Mouse (Mus musculus) forebrain, embryonic 11.5 days (tissue): ENCODE measurements around the gene Gbp10. TPM values are rescaled to one million over a fixed set of nuclear protein-coding genes. Genes with fewer than 3 reads are reported as not detected.
A peak's percentile ranks its signal among the peaks of the same experiment; 100 is the strongest.
"Not testable (repeated sequence)": the region's sequence is repeated elsewhere in the genome, so short reads cannot be mapped to it uniquely, and the experiment has no call there.

ENCODE experiments used
- ATAC-seq: fragments of 200-750 bp; cut with Nextera tagmentation; replicated peaks from 2 replicates; pipeline ENCODE4 v1.8.0; 2017; ENCODE audit warnings: moderate TSS enrichment; ENCODE audit not compliant: low FRiP score
- DNase-seq: peaks from one replicate; pipeline ENCODE4 v3.0.0-alpha.2; 2017; ENCODE audit warnings: low spot score
- H3K27ac ChIP-seq: fragments of 300-500 bp; sonication (generic); 2 replicates; pipeline ENCODE4 v1.5.1; 2014; ENCODE audit warnings: low read depth, low read length
- H3K27me3 ChIP-seq: fragments of 300-500 bp; sonication (generic); 2 replicates; pipeline ENCODE4 v1.6.1; 2014; ENCODE audit warnings: mild to moderate bottlenecking, low read length, mixed read lengths; ENCODE audit not compliant: control insufficient read depth, insufficient read depth
- H3K36me3 ChIP-seq: fragments of 300-500 bp; sonication (generic); 2 replicates; pipeline ENCODE4 v1.6.1; 2014; ENCODE audit warnings: mild to moderate bottlenecking, low read length, moderate library complexity, mixed read lengths; ENCODE audit not compliant: control insufficient read depth, insufficient read depth
- H3K4me1 ChIP-seq: fragments of 300-500 bp; sonication (generic); replicated peaks from 2 replicates; pipeline ENCODE4 v1.6.1; 2014; ENCODE audit warnings: low read length, mixed read lengths; ENCODE audit not compliant: control insufficient read depth, insufficient read depth
- H3K4me2 ChIP-seq: fragments of 300-500 bp; sonication (generic); 2 replicates; pipeline ENCODE4 v1.6.1; 2014; ENCODE audit warnings: low read depth, mild to moderate bottlenecking, low read length, moderate library complexity, mixed read lengths; ENCODE audit not compliant: severe bottlenecking
- H3K4me3 ChIP-seq: fragments of 300-500 bp; sonication (generic); 2 replicates; pipeline ENCODE4 v1.5.1; 2014; ENCODE audit warnings: low read depth, low read length
- H3K9ac ChIP-seq: fragments of 300-500 bp; sonication (generic); 2 replicates; pipeline ENCODE4 v1.6.1; 2014; ENCODE audit warnings: low read length
- H3K9me3 ChIP-seq: fragments of 300-500 bp; sonication (generic); 2 replicates; pipeline ENCODE4 v1.6.1; 2016; ENCODE audit warnings: low read length, mixed read lengths; ENCODE audit not compliant: control insufficient read depth
- WGBS: fragments of 180-500 bp; shearing (Covaris S2); extraction: QIAGEN DNeasy Blood & Tissue Kit; methylation state at CpG from one replicate; pipeline ENCODE4 v1.1.7; 2014; 5-methylcytosine and 5-hydroxymethylcytosine counted together
- polyA plus RNA-seq: library from polyadenylated mRNA; unstranded; fragments of >200 nt; fragmentation: Nextera tagmentation; extraction: Ambion mirVana; gene quantifications from 2 replicates; pipeline ENCODE4 v1.2.1, GENCODE M21; 2014

Gene Gbp10
- polyA plus RNA-seq, 1 experiment from 2014 or later: not detected

DNA sequence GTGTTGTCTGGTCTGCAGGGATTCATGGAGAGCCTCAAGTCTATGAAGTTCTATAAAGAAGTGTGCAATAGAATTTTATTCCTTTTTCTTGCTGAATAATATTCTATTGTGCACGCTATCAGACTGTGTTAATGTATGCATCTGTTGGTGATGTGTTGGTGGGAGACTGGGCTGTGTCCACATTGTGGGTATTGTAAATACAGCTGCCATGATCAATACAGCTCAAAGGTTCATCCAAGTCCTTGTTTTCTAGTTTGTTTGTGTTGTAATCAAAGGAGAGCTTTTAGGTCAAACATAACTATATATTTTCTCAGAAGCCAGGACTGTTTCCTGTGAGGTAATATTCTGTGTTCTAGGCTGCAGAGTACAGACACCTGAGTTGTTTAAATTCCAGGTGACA lies 40.2 kb downstream of the Gbp10 start:
- H3K27ac ChIP-seq, H3K9me3 ChIP-seq, ATAC-seq, H3K9ac ChIP-seq, H3K4me1 ChIP-seq, H3K4me3 ChIP-seq, H3K36me3 ChIP-seq, H3K4me2 ChIP-seq, H3K27me3 ChIP-seq, DNase-seq: not testable (repeated sequence)
- 95% methylated on average over 1 of the region's 1 CpGs for WGBS

DNA sequence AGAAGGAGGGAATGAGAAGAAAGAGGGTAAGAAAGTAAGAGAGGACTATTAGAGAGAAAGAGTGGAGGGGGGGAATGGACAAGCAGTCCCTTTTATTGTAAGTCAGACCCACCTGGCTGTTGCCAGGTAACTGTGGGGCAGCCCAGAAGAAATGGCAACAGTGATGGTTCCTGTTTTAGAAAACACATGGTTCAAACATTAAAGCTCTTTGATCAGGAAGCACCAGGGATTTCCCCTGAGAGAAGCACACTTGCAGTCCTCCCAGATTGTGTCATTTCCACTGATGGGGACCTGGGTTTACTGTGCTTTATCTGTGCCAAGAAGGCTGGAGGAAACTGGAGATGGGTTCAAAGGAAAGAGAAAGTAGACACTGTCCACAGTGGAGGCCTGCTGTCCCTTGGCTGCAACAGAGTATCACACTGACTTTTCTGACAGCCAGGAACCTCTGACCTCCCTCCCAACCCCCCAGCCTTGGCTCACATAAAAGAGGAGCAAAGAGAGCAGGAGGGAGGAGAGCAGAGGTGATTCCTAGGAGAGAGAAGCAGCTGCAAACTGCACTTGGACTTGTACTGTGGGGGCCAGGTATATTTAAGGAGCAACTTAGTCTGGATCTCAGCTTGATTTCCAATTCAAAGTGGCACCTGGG lies 41.3 kb downstream of the Gbp10 start:
- DNase-seq, H3K4me3 ChIP-seq, H3K9ac ChIP-seq, H3K27ac ChIP-seq, H3K4me2 ChIP-seq, ATAC-seq, H3K9me3 ChIP-seq, H3K27me3 ChIP-seq, H3K4me1 ChIP-seq, H3K36me3 ChIP-seq: not testable (repeated sequence)

- not testable (repeated sequence) for H3K4me2 ChIP-seq, H3K4me1 ChIP-seq, H3K27me3 ChIP-seq, H3K4me3 ChIP-seq, H3K27ac ChIP-seq, H3K9me3 ChIP-seq, H3K9ac ChIP-seq, DNase-seq, H3K36me3 ChIP-seq
- 0 out of 2 replicates have a peak, but pooled peaks have one; percentile 42 for ATAC-seq
- 90% methylated on average over 5 of the region's 5 CpGs for WGBS
Observed at GRCm38 (mm10) chr5:105196308-105196707, 43.0 kb downstream of the Gbp10 start.

GRCm38 (mm10) chr5:105192536-105192935 lies 46.8 kb downstream of the Gbp10 start:
- not testable (repeated sequence) for DNase-seq, H3K27ac ChIP-seq, H3K4me1 ChIP-seq, H3K4me2 ChIP-seq, H3K36me3 ChIP-seq, H3K9ac ChIP-seq, ATAC-seq, H3K9me3 ChIP-seq, H3K4me3 ChIP-seq, H3K27me3 ChIP-seq
- 88% methylated on average over 2 of the region's 2 CpGs for WGBS

DNA sequence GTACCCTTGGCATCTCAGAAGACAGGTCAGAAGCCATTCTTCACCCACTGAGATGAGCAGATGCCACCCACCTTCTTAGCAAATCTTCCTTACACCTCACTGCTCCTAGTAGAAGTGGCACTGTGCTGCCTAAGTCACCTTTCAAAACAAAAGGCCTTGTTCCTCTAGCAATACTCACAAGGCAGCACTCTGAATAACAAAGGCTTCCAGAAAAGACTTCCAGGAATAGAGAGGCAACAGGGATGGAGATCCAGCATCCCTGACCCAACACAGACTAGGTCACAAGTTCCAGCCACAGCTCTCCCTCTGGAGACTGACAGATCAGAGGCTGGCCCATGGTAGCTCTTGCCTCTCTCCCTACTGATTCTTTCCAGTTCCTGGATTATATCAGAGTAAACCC lies 57.9 kb downstream of the Gbp10 start:
- no peaks in the 10 kb centered on the region for H3K9me3 ChIP-seq
- H3K9ac ChIP-seq: no peak overlapping the region
- no peaks in the 10 kb centered on the region for H3K36me3 ChIP-seq
- H3K4me2 ChIP-seq: no peak overlapping the region
- no peak overlapping the region for H3K4me3 ChIP-seq
- H3K4me1 ChIP-seq: no peaks in the 10 kb centered on the region
- no peaks in the 10 kb centered on the region for H3K27me3 ChIP-seq
- no peak overlapping the region for H3K27ac ChIP-seq
- DNase-seq: no peak
- no peak for ATAC-seq

Other genes with a start within 250 kb of the Gbp10 start
- 0.67 and 0.90 TPM in 2 replicates for gene Gbp9, start 100.0 kb downstream of the Gbp10 start, polyA plus RNA-seq
- gene Gbp8, start 100.0 kb downstream of the Gbp10 start, polyA plus RNA-seq: 0.23 TPM in 1 of 2 replicates, not detected in the other
- 0.17 and 0.81 TPM in 2 replicates for gene Gbp4, start 99.9 kb downstream of the Gbp10 start, polyA plus RNA-seq
- not detected in 2 replicates for gene Gm43302, start 54.2 kb upstream of the Gbp10 start, polyA plus RNA-seq
- 0.08 and 0.17 TPM in 2 replicates for gene Gbp6, start 54.2 kb upstream of the Gbp10 start, polyA plus RNA-seq
- gene Lrrc8b, start 176.2 kb upstream of the Gbp10 start, polyA plus RNA-seq: 11.8 TPM in 2 replicates